Mouse (Mus musculus): Measurements from ENCODE around the gene Hjurp. TPM values are rescaled to one million over a fixed set of nuclear protein-coding genes. Genes with fewer than 3 reads are reported as not detected.

Gene Hjurp
- total RNA-seq, 2 experiments from 2014 or later, result 26.9 to 33.9 TPM

DNA sequence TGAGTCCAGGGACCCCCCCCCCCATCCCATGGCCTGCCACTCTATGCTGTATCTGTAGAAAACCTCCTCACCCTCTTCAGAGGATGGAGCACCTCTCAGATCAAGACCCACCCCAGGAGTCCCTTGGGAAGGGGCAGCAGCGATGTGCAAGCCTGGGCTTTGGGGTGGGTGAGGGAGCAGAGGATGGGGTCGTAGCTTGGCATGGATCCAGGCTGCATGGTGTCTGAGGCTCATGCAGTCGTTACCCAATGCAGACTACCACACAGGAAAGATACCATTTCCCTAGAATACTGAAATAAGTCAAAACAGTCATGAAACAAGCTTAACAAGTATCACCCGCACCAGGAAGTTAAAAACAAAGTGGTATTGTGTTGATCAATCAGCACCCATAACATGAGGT, 28.8 kb downstream of the Hjurp start:
- DNase-seq (ENCODE audit: extremely low spot score in 1 of 2, low spot score in 1 of 2), result no peak

GRCm38 (mm10) chr1:88247660-88248059, 29.8 kb downstream of the Hjurp start:
- DNase-seq (ENCODE audit: extremely low spot score in 1 of 2, low spot score in 1 of 2), result no peak

DNA sequence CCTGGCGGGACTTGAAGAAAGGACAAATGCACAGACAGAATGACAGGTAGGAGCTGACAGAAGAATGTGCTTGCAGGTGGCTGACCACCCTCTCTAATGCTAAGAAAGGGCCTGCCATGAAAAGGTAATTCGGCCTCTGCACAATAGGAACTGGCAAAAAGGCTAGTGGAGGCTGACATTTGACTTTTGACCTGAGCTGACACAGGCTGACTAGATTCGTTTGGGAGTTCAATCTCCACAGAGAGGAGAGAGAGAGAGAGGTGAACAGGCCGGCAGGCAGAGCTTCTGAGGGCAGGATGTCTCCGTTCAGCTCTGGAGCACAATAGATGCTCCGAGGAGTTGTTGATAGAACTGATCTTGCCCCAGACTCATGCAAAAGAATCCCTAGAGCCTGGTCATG, 31.0 kb downstream of the Hjurp start:
- DNase-seq (ENCODE audit: extremely low spot score in 1 of 2, low spot score in 1 of 2), result no peak

GRCm38 (mm10) chr1:88245881-88246280, 31.6 kb downstream of the Hjurp start:
- DNase-seq (ENCODE audit: extremely low spot score in 1 of 2, low spot score in 1 of 2), result no peak

GRCm38 (mm10) chr1:88243861-88244260, 33.6 kb downstream of the Hjurp start:
- no peak for DNase-seq (ENCODE audit: extremely low spot score in 1 of 2, low spot score in 1 of 2)

GRCm38 (mm10) chr1:88240579-88240978, 36.9 kb downstream of the Hjurp start:
- DNase-seq (ENCODE audit: extremely low spot score in 1 of 2, low spot score in 1 of 2), result no peak

GRCm38 (mm10) chr1:88240072-88240471, 37.4 kb downstream of the Hjurp start:
- DNase-seq (ENCODE audit: extremely low spot score in 1 of 2, low spot score in 1 of 2), result no peak

DNA sequence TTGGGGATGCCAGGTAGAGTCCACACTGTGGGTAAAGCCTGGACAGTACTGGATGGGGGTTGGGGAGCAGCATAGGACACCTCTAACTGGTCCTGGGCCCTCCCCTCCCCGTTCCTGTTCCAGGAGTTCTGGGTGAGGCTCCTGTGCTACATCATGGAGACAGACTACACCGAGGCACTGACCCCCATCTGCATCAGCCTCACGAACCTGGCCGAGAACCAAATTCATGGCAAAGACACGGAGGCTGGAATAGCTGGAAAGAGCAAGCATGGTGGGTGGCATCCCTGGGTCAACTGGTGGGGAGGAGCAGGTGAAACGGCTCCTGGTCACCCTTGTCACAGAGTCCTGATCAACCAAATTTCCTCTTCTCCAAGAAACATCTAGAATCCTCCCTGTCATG, 38.7 kb downstream of the Hjurp start:
- DNase-seq (ENCODE audit: extremely low spot score in 1 of 2, low spot score in 1 of 2), result no peak

DNA sequence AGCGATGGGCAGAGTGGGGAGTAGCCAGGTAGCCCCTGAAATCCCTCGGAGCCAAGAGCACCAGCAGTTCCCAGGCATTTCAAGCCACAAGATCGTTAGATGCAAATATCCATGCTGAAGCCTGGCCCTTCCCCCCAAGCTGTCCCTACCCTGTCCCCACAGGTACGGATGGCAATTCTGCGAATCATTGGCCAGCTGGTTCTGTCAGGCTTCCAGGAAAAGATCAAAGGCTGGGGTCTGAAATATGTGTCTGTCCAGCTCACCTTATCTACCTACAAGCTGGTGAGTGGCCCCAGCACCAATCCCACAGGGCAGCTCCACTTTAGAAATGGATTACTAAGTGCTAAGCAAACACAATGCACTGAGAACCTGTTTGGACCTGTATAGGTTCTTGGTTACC, 40.1 kb downstream of the Hjurp start:
- DNase-seq (ENCODE audit: extremely low spot score in 1 of 2, low spot score in 1 of 2), result no peak

DNA sequence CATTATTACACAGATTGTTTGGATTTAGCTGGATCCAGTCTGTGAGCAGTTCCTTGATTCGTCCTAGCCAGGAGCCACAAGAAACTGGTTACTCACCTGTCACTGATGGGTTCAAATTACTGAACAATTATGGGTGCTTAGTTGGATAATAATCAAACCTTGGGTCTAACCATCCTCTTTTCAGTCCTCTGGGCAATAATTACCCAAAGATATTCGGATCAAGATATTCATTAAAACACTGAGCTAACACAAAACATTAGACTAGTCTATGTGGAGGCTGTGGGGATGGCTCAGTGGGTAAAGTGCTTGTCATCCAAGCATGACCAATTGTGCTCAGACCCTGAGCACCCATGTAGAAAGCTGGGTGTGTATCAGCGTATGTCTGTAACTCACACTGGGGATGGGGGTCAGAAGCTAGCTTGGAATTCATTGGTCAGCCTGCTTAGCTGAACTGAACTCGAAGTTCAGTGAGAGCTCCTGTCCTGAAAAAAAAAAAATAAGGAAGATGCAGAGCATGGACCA, 41.5 kb downstream of the Hjurp start:
- DNase-seq (ENCODE audit: extremely low spot score in 1 of 2, low spot score in 1 of 2), result no peak

DNA sequence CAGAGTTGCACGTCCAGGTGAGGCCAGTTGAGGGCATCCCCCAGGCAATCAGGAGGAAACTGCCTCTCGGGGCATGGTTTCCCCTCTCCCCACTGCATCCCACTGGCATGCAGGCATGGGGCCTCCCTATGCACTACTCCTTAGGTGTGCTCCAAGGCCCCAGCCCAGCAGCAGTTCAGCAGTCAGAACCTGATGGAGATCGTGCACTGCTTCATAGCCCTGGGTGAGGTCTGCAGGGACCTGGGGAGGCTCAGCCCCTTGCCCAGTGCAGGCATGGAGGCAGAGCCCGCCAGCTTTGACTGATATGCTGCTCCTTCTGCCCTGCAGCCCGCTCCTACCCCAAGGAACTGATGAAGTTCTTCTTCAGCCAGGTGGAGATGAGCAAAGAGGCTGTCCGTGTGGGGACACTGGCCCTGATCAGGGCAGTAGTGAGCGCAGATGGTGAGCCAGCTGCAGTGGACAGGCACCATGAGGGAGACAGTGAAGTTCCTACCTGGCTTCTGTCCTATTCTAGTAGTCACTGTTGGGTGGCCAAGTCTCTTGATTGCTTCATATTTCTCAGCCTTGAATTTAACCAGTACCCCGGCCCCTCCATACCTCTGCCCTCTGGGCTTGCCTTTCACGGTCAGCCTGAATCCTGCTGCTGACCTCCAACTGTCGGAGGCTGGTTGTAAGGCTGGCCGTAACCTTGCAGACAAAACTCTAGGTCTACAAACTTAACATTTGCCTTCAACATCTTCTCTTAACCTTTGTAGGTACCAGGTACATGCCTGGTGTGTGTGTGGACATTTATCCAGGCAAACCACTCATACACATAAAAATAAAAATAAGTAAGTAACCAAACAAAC, 42.2 kb downstream of the Hjurp start:
- no peak for DNase-seq (ENCODE audit: extremely low spot score in 1 of 2, low spot score in 1 of 2)

DNA sequence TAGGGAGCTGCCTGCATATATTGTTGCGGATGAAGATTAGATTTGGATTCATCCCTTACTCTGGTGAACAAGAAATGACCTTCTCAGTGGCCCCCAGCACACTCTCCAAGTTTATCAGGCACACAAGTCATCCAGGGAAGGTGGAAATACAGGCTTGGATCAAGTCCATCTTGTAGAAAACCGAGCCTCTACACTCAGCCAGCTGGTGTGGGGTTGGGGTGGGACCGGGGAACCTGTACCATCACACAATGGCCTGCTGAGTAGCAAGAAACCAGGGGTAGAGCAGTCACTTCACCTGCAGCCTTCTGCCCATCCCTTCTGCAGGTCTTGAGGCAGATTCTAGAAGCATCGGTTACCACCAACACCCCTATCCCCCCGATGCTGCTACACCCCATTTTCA, 42.8 kb downstream of the Hjurp start:
- no peak for DNase-seq (ENCODE audit: extremely low spot score in 1 of 2, low spot score in 1 of 2)

- no peak for DNase-seq (ENCODE audit: extremely low spot score in 1 of 2, low spot score in 1 of 2)
Measured at GRCm38 (mm10) chr1:88234248-88234610, 43.2 kb downstream of the Hjurp start.

- DNase-seq (ENCODE audit: extremely low spot score in 1 of 2, low spot score in 1 of 2), result no peak
Measured at GRCm38 (mm10) chr1:88233421-88234247, 43.8 kb downstream of the Hjurp start.

DNA sequence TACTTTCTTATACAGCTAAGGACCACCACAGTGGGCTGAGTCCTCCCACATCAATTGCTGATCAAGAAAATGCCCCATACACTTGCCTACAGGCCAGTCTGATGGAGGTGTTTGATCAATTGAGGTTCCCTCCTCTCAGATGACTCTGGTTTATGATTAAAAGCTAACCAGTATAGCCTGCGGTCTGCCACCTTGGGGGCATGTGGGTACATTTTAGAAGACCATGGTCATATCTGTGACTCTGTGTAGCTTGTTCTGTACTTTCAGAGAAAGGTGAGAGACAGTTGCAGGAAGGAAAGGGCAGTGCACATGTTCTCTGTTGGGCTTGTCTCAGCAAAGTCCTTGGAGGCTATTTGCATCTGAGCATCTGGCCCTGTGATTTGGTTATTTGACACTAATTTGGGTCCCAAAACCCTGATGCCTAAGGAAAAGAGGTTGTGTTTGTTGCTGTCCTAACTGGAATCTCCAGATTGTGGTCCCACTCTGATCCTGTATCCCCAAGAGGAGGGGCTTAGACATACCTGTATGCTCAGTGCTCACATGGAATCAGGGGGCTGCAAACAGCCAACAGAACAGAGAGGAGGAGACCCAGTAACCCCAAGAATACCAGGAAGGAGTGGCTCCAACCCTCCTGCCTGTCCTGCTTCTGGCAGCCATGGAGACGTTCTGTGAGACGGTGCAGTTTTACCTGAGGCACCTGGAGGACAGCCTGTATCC, 44.6 kb downstream of the Hjurp start:
- DNase-seq (ENCODE audit: extremely low spot score in 1 of 2, low spot score in 1 of 2), result no peak

GRCm38 (mm10) chr1:88231803-88232499, 45.5 kb downstream of the Hjurp start:
- DNase-seq (ENCODE audit: extremely low spot score in 1 of 2, low spot score in 1 of 2), result no peak

DNA sequence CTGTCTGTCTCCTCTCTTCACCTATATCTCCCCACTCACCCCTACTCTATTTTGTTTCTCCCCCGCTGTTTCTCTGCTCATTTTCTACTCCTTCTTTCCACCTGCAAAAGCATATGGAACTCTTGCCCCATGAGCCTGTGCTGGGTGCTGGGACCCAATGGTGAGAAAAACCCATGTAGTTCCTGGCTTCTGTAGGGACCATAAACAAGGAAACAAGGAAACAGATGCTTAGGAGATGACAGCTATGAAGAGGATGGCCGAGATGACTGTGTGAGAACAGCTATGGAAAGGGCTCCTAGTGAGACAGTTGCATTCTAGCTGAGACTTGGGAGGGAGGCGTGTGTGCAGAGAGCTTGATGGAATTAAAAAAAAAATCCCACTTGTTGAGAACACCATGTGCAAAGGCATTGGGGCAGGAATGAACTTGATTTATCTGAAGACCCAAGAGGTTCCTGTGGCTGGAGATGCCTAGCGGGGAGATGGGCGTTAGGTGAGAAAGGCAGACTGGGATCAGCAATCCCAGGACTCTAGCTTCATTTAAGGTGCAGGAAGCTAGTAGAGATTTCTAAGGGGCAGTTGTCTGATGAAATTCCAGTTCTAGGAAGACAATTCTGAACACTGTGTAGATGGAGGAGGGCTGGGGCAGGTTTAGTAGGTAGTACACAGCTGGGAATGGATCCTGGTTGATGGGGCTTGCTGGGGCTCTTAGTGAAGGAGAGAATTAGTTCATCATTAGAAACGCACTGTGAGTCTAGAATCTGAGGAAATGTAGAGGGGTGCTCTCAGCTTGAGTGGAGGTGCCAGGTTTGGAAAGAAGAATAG, 46.2 kb downstream of the Hjurp start:
- no peak for DNase-seq (ENCODE audit: extremely low spot score in 1 of 2, low spot score in 1 of 2)

DNA sequence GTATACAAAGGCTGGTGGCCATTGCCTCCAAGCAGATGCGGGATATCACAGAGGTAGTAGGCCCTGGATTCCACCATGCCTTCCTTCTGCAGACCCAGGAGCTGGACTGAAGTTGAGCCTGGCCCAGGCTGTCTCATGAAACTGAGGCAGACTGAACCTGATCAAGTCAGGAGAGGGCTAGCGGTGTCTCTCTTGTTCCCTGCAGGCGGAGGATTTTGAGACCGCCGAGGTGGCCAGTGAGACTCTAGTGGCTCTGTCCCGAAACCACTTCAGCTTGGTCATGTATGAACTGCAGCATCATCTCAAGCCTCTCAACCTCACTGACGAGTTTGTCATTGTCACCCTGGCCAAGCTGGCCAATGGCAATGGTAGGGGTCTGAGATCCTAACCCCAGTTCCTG, 47.0 kb downstream of the Hjurp start:
- no peak for DNase-seq (ENCODE audit: extremely low spot score in 1 of 2, low spot score in 1 of 2)

DNA sequence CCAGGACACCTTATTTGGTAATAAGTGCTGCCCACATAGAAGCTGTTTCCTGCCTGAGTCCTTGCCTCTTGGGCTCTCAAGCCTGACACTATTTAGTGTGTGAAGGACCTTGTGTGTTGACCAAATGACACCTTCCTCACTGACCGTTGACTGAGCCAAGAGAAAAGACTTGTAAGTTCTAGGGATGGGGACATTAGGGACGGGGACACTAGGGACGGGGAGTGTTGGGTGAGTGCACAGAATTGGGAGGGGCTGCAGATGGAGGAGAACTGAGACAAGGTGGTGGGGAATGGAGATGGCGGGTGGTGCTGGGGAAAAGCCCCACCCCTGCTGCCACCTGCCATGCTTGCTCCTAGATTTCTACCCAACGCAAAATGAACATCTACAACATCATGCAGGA, 47.4 kb downstream of the Hjurp start:
- no peak for DNase-seq (ENCODE audit: extremely low spot score in 1 of 2, low spot score in 1 of 2)

Measured in layer of hippocampus, postnatal 25 days (tissue).